Mouse (Mus musculus) stomach, postnatal 0 days (tissue): ENCODE data around the gene Sapcd1. TPM values are rescaled to one million over a fixed set of nuclear protein-coding genes. Genes with fewer than 3 reads are reported as not detected.
"Not testable (repeated sequence)": the region's sequence is repeated elsewhere in the genome, so short reads cannot be mapped to it uniquely, and the experiment has no call there.

Experiments
- ATAC-seq: fragments of 200-750 bp; cut with Nextera tagmentation; 2 replicates; pipeline ENCODE4 v1.8.0; 2017; ENCODE audit not compliant: low FRiP score, low TSS enrichment
- DNase-seq: peaks from one replicate; pipeline ENCODE4 v3.0.0-alpha.2; 2016; ENCODE audit warnings: low spot score
- H3K27ac ChIP-seq: fragments of 300-500 bp; sonication (generic); replicated peaks from 2 replicates; pipeline ENCODE4 v1.5.1; 2014; ENCODE audit warnings: mild to moderate bottlenecking, control low read depth
- H3K27me3 ChIP-seq: fragments of 300-500 bp; sonication (generic); 2 replicates; pipeline ENCODE4 v1.6.1; 2014; ENCODE audit warnings: low read length; ENCODE audit not compliant: control insufficient read depth, insufficient read depth
- H3K36me3 ChIP-seq: fragments of 300-500 bp; sonication (generic); 2 replicates; pipeline ENCODE4 v1.6.1; 2014; ENCODE audit warnings: low read length, mixed read lengths; ENCODE audit not compliant: control insufficient read depth, insufficient read depth
- H3K4me1 ChIP-seq: fragments of 300-500 bp; sonication (generic); replicated peaks from 2 replicates; pipeline ENCODE4 v1.6.1; 2014; ENCODE audit warnings: antibody characterized with exemption; ENCODE audit not compliant: control insufficient read depth, insufficient read depth
- H3K4me2 ChIP-seq: fragments of 300-500 bp; sonication (generic); replicated peaks from 2 replicates; pipeline ENCODE4 v1.6.1; 2014; ENCODE audit warnings: low read depth, mild to moderate bottlenecking, control low read depth, moderate library complexity
- H3K4me3 ChIP-seq: fragments of 300-500 bp; sonication (generic); 2 replicates; pipeline ENCODE4 v1.5.1; 2014; ENCODE audit warnings: low read depth, low read length, control low read depth
- H3K9ac ChIP-seq: fragments of 300-500 bp; sonication (generic); 2 replicates; pipeline ENCODE4 v1.6.1; 2014; ENCODE audit warnings: mild to moderate bottlenecking, low read length, control low read depth, mixed read lengths
- H3K9me3 ChIP-seq: fragments of 300-500 bp; sonication (generic); 2 replicates; pipeline ENCODE4 v1.6.1; 2016; ENCODE audit warnings: low read length; ENCODE audit not compliant: control insufficient read depth
- CTCF ChIP-seq: IDR thresholded peaks from 2 replicates; pipeline ENCODE4 v1.5.1; 2016; ENCODE audit warnings: antibody characterized with exemption, low read depth, mild to moderate bottlenecking, moderate library complexity
- EP300 ChIP-seq: optimal IDR thresholded peaks from 2 replicates; pipeline ENCODE3; 2016; ENCODE audit warnings: antibody characterized with exemption
- WGBS: fragments of 180-500 bp; shearing (Covaris S2); extraction: QIAGEN DNeasy Blood & Tissue Kit; methylation state at CpG from one replicate; pipeline ENCODE4 v1.1.7; 2014; 5-methylcytosine and 5-hydroxymethylcytosine counted together
- polyA plus RNA-seq: library from polyadenylated mRNA; unstranded; fragments of >200 nt; fragmentation: Nextera tagmentation; extraction: Ambion mirVana; gene quantifications from 2 replicates; pipeline ENCODE4 v1.2.1, GENCODE M21; 2015

The Sapcd1 gene
- polyA plus RNA-seq, 1 experiment from 2014 or later = 8.0 TPM

- H3K4me1 ChIP-seq = peaks cover 9% of the 10 kb centered on the region
- TF ChIP-seq EP300 (no peak), CTCF (0 out of 2 replicates have a peak, but pooled peaks have one; percentile 27)
- no peak overlapping the region for H3K27ac ChIP-seq
- 0 out of 2 replicates have a peak overlapping the region, but pooled peaks have one; percentile 22 for H3K4me3 ChIP-seq
- no peaks in the 10 kb centered on the region for H3K27me3 ChIP-seq
- H3K9ac ChIP-seq = 0 out of 2 replicates have a peak overlapping the region, but pooled peaks have one; percentile 31
- H3K4me2 ChIP-seq = peak overlapping the region; percentile 39
- no peaks in the 10 kb centered on the region for H3K36me3 ChIP-seq
- DNase-seq = no peak
- H3K9me3 ChIP-seq = no peaks in the 10 kb centered on the region
- no peak for ATAC-seq
- 84% methylated on average over 15 of the region's 15 CpGs for WGBS
Measured at GRCm38 (mm10) chr17:34998526-34999430, 29.0 kb downstream of the Sapcd1 start.

GRCm38 (mm10) chr17:34997142-34997483, 30.7 kb downstream of the Sapcd1 start:
- DNase-seq = no peak
- H3K27me3 ChIP-seq = no peaks in the 10 kb centered on the region
- WGBS = 83% methylated on average over 5 of the region's 5 CpGs
- TF ChIP-seq CTCF = no peak
- no peak for TF ChIP-seq EP300
- H3K9ac ChIP-seq = no peak overlapping the region
- no peak overlapping the region for H3K4me3 ChIP-seq
- no peaks in the 10 kb centered on the region for H3K9me3 ChIP-seq
- no peak overlapping the region for H3K27ac ChIP-seq
- no peaks in the 10 kb centered on the region for H3K36me3 ChIP-seq
- H3K4me2 ChIP-seq = no peak overlapping the region
- no peak for ATAC-seq
- H3K4me1 ChIP-seq = peaks cover under 1% of the 10 kb centered on the region; the same call in 1 of the 2 replicates

- Histone ChIP-seq H3K4me3 (no peak overlapping the region), H3K4me2 (no peak overlapping the region)
- WGBS = 84% methylated on average over 12 of the region's 14 CpGs
Measured at GRCm38 (mm10) chr17:34996411-34997141, 31.2 kb downstream of the Sapcd1 start.

GRCm38 (mm10) chr17:34995927-34996326, 31.9 kb downstream of the Sapcd1 start:
- H3K9me3 ChIP-seq, H3K4me1 ChIP-seq, DNase-seq, H3K4me2 ChIP-seq, ATAC-seq, H3K4me3 ChIP-seq, H3K36me3 ChIP-seq, H3K27ac ChIP-seq, H3K9ac ChIP-seq, H3K27me3 ChIP-seq: not testable (repeated sequence)
- WGBS = 89% methylated on average over 4 of the region's 4 CpGs

More at GRCm38 (mm10) chr17:34996411-34997141, 31.2 kb downstream of the Sapcd1 start:
- Histone ChIP-seq H3K36me3 (no peaks in the 10 kb centered on the region; the same call in 1 of the 2 replicates), H3K27ac (no peak overlapping the region), H3K9me3 (no peaks in the 10 kb centered on the region), H3K4me1 (no peaks in the 10 kb centered on the region; the same call in 1 of the 2 replicates), H3K9ac (no peak overlapping the region), H3K27me3 (no peaks in the 10 kb centered on the region)
- ATAC-seq = no peak
- no peak for DNase-seq
- TF ChIP-seq CTCF (no peak), EP300 (no peak)

GRCm38 (mm10) chr17:34995192-34995591, 32.6 kb downstream of the Sapcd1 start:
- WGBS = 81% methylated on average over 4 of the region's 4 CpGs
- H3K9me3 ChIP-seq, DNase-seq, H3K4me2 ChIP-seq, ATAC-seq, H3K36me3 ChIP-seq, H3K9ac ChIP-seq, H3K4me3 ChIP-seq, H3K4me1 ChIP-seq, H3K27me3 ChIP-seq, H3K27ac ChIP-seq: not testable (repeated sequence)
- 0 out of 2 replicates have a peak, but pooled peaks have one; percentile 6 for TF ChIP-seq CTCF

- Histone ChIP-seq H3K4me3 (no peak overlapping the region), H3K27ac (no peak overlapping the region), H3K36me3 (no peaks in the 10 kb centered on the region; the same call in 1 of the 2 replicates), H3K9me3 (no peaks in the 10 kb centered on the region), H3K4me1 (no peaks in the 10 kb centered on the region; the same call in 1 of the 2 replicates), H3K4me2 (no peak overlapping the region), H3K9ac (no peak overlapping the region), H3K27me3 (no peaks in the 10 kb centered on the region)
- no peak for TF ChIP-seq EP300
- no peak for TF ChIP-seq CTCF
- no peak for DNase-seq
- ATAC-seq = no peak
Measured at GRCm38 (mm10) chr17:34994751-34995150, 33.1 kb downstream of the Sapcd1 start.
